Mouse (Mus musculus) liver, embryonic 14.5 days (tissue): Measurements from ENCODE around the gene Stx5a. TPM values are rescaled to one million over a fixed set of nuclear protein-coding genes. Genes with fewer than 3 reads are reported as not detected.

Source experiments
- ATAC-seq: fragments of 200-750 bp; cut with Nextera tagmentation; 2 replicates; pipeline ENCODE4 v1.8.0; 2017; ENCODE audit warnings: moderate number of reproducible peaks, mild to moderate bottlenecking, moderate library complexity; ENCODE audit not compliant: insufficient read depth
- DNase-seq, 3 experiments: peaks; one replicate each; pipeline ENCODE4 v3.0.0-alpha.2; 2012 to 2013; ENCODE audit warnings: low read depth in 3 of 3, low spot score in 3 of 3
- H3K27ac ChIP-seq: fragments of 300-500 bp; sonication (generic); 2 replicates; pipeline ENCODE4 v1.5.1; 2014; ENCODE audit warnings: moderate library complexity, mild to moderate bottlenecking, control low read depth, inconsistent platforms
- H3K27me3 ChIP-seq: fragments of 300-500 bp; sonication (generic); 2 replicates; pipeline ENCODE4 v1.6.1; 2014; ENCODE audit warnings: mild to moderate bottlenecking, low read length, moderate library complexity; ENCODE audit not compliant: control insufficient read depth, insufficient read depth
- H3K36me3 ChIP-seq: fragments of 300-500 bp; sonication (generic); replicated peaks from 2 replicates; pipeline ENCODE4 v1.6.1; 2014; ENCODE audit warnings: low read depth; ENCODE audit not compliant: control insufficient read depth, insufficient read depth
- H3K4me1 ChIP-seq, 2 experiments: fragments of 200-500 bp in 1 of 2; fragments of 300-500 bp in 1 of 2; sonication (generic) in 1 of 2; replicated peaks; 2 replicates each; pipeline ENCODE4 v1.6.1; 2012 to 2014; ENCODE audit warnings: antibody characterized with exemption in 1 of 2, inconsistent platforms in 1 of 2, low read length in 1 of 2; ENCODE audit not compliant: control insufficient read depth in 2 of 2, insufficient read depth in 2 of 2
- H3K4me2 ChIP-seq: fragments of 300-500 bp; sonication (generic); 2 replicates; pipeline ENCODE4 v1.6.1; 2014; ENCODE audit warnings: low read depth, mild to moderate bottlenecking, control low read depth, moderate library complexity
- H3K4me3 ChIP-seq, 2 experiments: fragments of 200-500 bp in 1 of 2; fragments of 300-500 bp in 1 of 2; sonication (generic) in 1 of 2; 2 replicates each; pipeline ENCODE4 v1.5.1; 2012 to 2014; ENCODE audit warnings: low read depth in 2 of 2, low read length in 2 of 2, mild to moderate bottlenecking in 2 of 2, control low read depth in 1 of 2, inconsistent platforms in 1 of 2, moderate library complexity in 1 of 2; ENCODE audit not compliant: insufficient read depth in 1 of 2
- H3K9ac ChIP-seq: fragments of 300-500 bp; sonication (generic); replicated peaks from 2 replicates; pipeline ENCODE4 v1.6.1; 2014; ENCODE audit warnings: mild to moderate bottlenecking, control low read depth, moderate library complexity
- H3K9me3 ChIP-seq: fragments of 300-500 bp; sonication (generic); 2 replicates; pipeline ENCODE4 v1.6.1; 2016; ENCODE audit warnings: low read length, mixed read lengths; ENCODE audit not compliant: control insufficient read depth
- CTCF ChIP-seq: IDR thresholded peaks from 2 replicates; pipeline ENCODE4 v1.5.1; 2016; ENCODE audit warnings: antibody characterized with exemption, low read depth, control low read depth
- EP300 ChIP-seq: IDR thresholded peaks from 2 replicates; pipeline ENCODE4 v1.6.1; 2016; ENCODE audit warnings: antibody characterized with exemption, low read depth
- WGBS: fragments of 180-500 bp; shearing (Covaris S2); extraction: QIAGEN DNeasy Blood & Tissue Kit; methylation state at CpG from one replicate; pipeline ENCODE4 v1.1.7; 2014; ENCODE audit not compliant: insufficient replicate concordance; 5-methylcytosine and 5-hydroxymethylcytosine counted together
- polyA plus RNA-seq, 2 experiments: library from polyadenylated mRNA; depleted of rRNA in 1 of 2; stranded (reverse) in 1 of 2; unstranded in 1 of 2; fragments of >200 nt; fragmentation: Nextera tagmentation in 1 of 2; extraction: Ambion mirVana in 1 of 2; gene quantifications; 2 replicates each; pipeline versions ENCODE4 v1.2.1 to v1.2.3; 2012 to 2014

The Stx5a gene
- polyA plus RNA-seq, 2 experiments: 32.0 to 36.9 TPM

GRCm38 (mm10) chr19:8702458-8702857, 38.8 kb upstream of the Stx5a start:
- peaks cover 3 to 5% of the 10 kb centered on the region in 2 experiments; a peak in 3 of 4 replicates for H3K4me1 ChIP-seq
- H3K36me3 ChIP-seq: peaks cover 13% of the 10 kb centered on the region
- H3K9me3 ChIP-seq: no peaks in the 10 kb centered on the region
- ATAC-seq (no peak), DNase-seq (no peak)
- H3K9ac ChIP-seq: no peak overlapping the region
- no peak overlapping the region for H3K4me3 ChIP-seq
- no peak for TF ChIP-seq EP300
- TF ChIP-seq CTCF: 0 out of 2 replicates have a peak, but pooled peaks have one; percentile 9
- no peak overlapping the region for H3K4me2 ChIP-seq
- H3K27ac ChIP-seq: no peak overlapping the region
- H3K27me3 ChIP-seq: no peaks in the 10 kb centered on the region
- 20% methylated on average over 3 of the region's 3 CpGs for WGBS

DNA sequence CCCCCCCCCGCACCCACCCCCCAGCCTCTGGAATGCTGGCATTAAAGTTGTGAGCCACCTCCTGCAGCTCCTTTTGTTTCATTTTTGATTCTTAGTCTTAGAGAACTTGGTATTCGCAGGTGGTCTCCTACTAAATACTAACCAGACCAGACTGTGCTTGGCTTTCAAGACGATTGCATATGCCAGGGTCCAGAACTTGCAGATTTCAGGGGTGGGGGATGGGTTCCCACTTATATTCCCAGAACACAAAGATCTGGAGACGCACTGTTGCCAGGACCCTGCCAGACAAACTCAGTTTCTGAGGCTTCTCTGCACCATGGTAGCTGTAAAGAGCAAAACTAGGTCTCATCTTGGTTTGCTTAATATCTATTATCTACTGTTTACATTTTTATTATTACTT, 37.6 kb upstream of the Stx5a start:
- no peak for ATAC-seq
- H3K4me3 ChIP-seq: no peak overlapping the region
- H3K4me1 ChIP-seq: peaks cover 14% of the 10 kb centered on the region in 2 experiments
- H3K9ac ChIP-seq: no peak overlapping the region
- TF ChIP-seq EP300 (no peak), CTCF (no peak)
- H3K36me3 ChIP-seq: peaks cover 24% of the 10 kb centered on the region
- no peak overlapping the region for H3K27ac ChIP-seq
- no peaks in the 10 kb centered on the region for H3K9me3 ChIP-seq
- WGBS: 73% methylated on average over 3 of the region's 4 CpGs
- no peaks in the 10 kb centered on the region for H3K27me3 ChIP-seq
- no peak for DNase-seq
- no peak overlapping the region for H3K4me2 ChIP-seq

DNA sequence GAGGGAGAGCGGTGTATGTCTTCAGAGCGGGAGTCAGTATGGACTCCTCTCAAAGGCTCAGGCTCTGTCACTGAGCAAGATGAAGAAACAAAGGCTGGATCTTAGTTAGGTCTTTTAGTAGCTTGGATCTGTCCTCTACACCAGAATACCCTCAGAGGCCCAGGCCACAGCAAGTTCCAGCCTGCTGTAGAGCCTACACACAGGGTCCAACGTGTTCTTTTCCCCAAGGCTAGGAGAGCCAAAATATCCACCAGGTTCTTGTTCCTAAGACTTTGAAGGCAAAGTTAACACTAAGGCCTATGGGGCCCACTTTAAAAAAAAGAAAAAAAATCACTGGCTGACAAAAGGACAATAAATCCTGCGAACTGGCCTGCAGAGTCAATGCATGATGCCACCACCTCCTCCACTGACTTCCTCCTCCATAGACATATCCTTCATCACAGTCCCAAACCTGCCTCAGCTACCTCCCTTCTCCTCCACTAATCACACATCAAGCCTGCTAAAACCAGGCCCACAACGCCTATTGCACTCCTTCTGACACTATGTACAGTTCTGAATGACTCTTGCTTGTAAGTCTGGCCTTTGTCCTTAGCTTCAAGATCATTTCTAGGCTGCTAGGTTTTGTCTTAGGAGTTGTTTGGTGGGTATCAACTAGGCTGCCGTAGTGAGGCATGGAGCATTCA, 36.0 kb upstream of the Stx5a start:
- TF ChIP-seq CTCF (no peak), EP300 (no peak)
- no peak for ATAC-seq
- H3K9me3 ChIP-seq: no peaks in the 10 kb centered on the region
- no peak overlapping the region for H3K27ac ChIP-seq
- peaks cover 40% of the 10 kb centered on the region for H3K36me3 ChIP-seq
- peaks cover 18 to 21% of the 10 kb centered on the region in 2 experiments for H3K4me1 ChIP-seq
- H3K4me2 ChIP-seq: no peak overlapping the region
- WGBS: 68% methylated on average over 6 of the region's 6 CpGs
- no peak overlapping the region for H3K9ac ChIP-seq
- no peak for DNase-seq
- H3K4me3 ChIP-seq: no peak overlapping the region
- H3K27me3 ChIP-seq: no peaks in the 10 kb centered on the region

GRCm38 (mm10) chr19:8706132-8706667, 35.0 kb upstream of the Stx5a start:
- H3K4me2 ChIP-seq: no peak overlapping the region
- TF ChIP-seq EP300 (no peak), CTCF (no peak)
- ATAC-seq (no peak), DNase-seq (no peak)
- WGBS: 69% methylated on average over 7 of the region's 7 CpGs
- H3K4me3 ChIP-seq: no peak overlapping the region
- H3K36me3 ChIP-seq: peaks cover 50% of the 10 kb centered on the region
- peaks cover 26 to 27% of the 10 kb centered on the region in 2 experiments for H3K4me1 ChIP-seq
- no peak overlapping the region for H3K9ac ChIP-seq
- H3K9me3 ChIP-seq: no peaks in the 10 kb centered on the region
- no peak overlapping the region for H3K27ac ChIP-seq
- no peaks in the 10 kb centered on the region for H3K27me3 ChIP-seq

GRCm38 (mm10) chr19:8706930-8707329, 34.3 kb upstream of the Stx5a start:
- Histone ChIP-seq H3K9me3 (no peaks in the 10 kb centered on the region), H3K4me1 (peaks cover 32 to 34% of the 10 kb centered on the region in 2 experiments), H3K36me3 (peaks cover 58% of the 10 kb centered on the region), H3K27me3 (no peaks in the 10 kb centered on the region), H3K4me2 (peak overlapping the region; percentile 7; the same call in 1 of the 2 replicates), H3K9ac (no peak overlapping the region), H3K27ac (peak overlapping the region; percentile 21; the same call in 1 of the 2 replicates), H3K4me3 (no peak overlapping the region)
- DNase-seq (no peak), ATAC-seq (peak; percentile 60)
- TF ChIP-seq CTCF (no peak), EP300 (0 out of 2 replicates have a peak, but pooled peaks have one; percentile 25)
- 75% methylated on average over 7 of the region's 7 CpGs for WGBS
